ENCODE assay signal across 8 mouse cellular contexts in the genomic region with DNA sequence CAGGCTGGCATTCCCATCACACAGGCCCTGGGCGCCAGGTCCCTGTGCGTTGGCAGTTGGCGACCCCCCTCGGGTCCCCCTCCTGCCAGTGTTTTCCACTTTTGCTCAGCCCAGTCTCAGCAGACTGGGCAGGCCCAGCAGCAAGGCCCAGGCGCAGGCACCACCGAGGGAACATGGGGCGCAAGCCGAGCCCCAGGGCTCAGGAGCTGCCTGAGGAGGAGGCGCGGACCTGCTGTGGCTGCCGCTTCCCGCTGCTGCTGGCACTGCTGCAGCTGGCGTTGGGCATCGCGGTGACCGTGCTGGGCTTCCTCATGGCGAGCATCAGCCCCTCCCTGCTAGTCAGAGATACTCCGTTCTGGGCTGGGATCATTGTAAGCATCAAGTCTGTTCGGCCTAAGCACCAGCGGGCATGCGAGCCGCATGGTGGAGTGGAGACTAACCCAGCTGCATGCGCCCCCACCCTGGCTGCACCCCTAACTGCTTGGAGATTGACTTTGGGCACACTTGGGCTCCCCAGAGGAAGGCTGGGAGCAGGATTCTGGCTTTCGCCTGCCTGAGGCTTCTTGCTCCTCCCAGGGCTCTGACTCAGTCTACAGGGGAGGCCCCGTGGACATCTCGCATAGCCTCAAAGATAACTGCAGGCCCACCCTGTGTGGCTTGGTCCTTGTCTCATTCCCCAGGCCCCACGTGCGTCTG. TPM values are rescaled to one million over a fixed set of nuclear protein-coding genes. Genes with fewer than 3 reads are reported as not detected.
DNase-seq lines count a peak whose midpoint lies in the region.

No protein-coding gene starts in this region.

- peak; percentile 93 for DNase-seq in Muller cell, postnatal 12 days (ENCODE audit: inconsistent ontology term)
- DNase-seq in cerebellum, adult 9-11 months: peak; percentile 75
- DNase-seq in frontal cortex, adult 2 months (ENCODE audit: extremely low spot score in 1 of 2, low spot score in 1 of 2): peak; percentile 17 to 65
- peak; percentile 85 for DNase-seq in heart, postnatal 4 days
- peak; percentile 67 to 74 for DNase-seq in layer of hippocampus, adult 8-10 months (ENCODE audit: low spot score in 2 of 2)
- peak; percentile 76 to 82 for DNase-seq in lung, adult 18-20 months
- DNase-seq in ovary, postnatal 10 days (ENCODE audit: low spot score): peak; percentile 64
- no peak for DNase-seq in B cell, adult 2 months

RNA-seq across cellular contexts. Expression of gene Sspn, which starts 2.7 kb away (rescaled TPM):
- 5.8 and 6.5 TPM in 2 replicates for polyA plus RNA-seq in frontal cortex, adult 2 months (2012; rRNA removed)
- total RNA-seq in heart, postnatal 4 days (2021): 100 to 1,000 TPM; 103 to 104 TPM
- total RNA-seq in layer of hippocampus, adult 8-10 months (2022): 1 to 10 TPM; 4.8 to 7.4 (median 6.1) TPM

Comparison
In these comparisons a context has a peak if more than half of its experiments do, and no peak if none do; other contexts are left out.
1. DNase-seq: peak in Muller cell, postnatal 12 days (single experiment), cerebellum, adult 9-11 months (single experiment), frontal cortex, adult 2 months (2 of 2), heart, postnatal 4 days (single experiment), layer of hippocampus, adult 8-10 months (2 of 2), lung, adult 18-20 months (2 of 2) and ovary, postnatal 10 days (single experiment); none in B cell, adult 2 months (0 of 2).
2. RNA of gene Sspn, which starts 2.7 kb away (total RNA-seq): 103 to 104 TPM in heart, postnatal 4 days; 4.8 to 7.4 TPM in layer of hippocampus, adult 8-10 months; every median in the first group is over 10 times any median in the second.